Mouse (Mus musculus) lung, adult 2 months (tissue): Measurements from ENCODE around the gene F13b.

Experiments used
- CTCF ChIP-seq: fragments of 200-500 bp; IDR thresholded peaks from 2 replicates; pipeline ENCODE4 v1.5.1; 2011; ENCODE audit warnings: mild to moderate bottlenecking, low read length, control low read depth; ENCODE audit not compliant: insufficient read depth
- POLR2A ChIP-seq: fragments of 200-500 bp; IDR thresholded peaks from 2 replicates; pipeline ENCODE4 v1.6.1; 2011; ENCODE audit warnings: low read depth, mild to moderate bottlenecking, control low read depth, low read length, borderline replicate concordance; ENCODE audit errors: extremely low read depth

DNA sequence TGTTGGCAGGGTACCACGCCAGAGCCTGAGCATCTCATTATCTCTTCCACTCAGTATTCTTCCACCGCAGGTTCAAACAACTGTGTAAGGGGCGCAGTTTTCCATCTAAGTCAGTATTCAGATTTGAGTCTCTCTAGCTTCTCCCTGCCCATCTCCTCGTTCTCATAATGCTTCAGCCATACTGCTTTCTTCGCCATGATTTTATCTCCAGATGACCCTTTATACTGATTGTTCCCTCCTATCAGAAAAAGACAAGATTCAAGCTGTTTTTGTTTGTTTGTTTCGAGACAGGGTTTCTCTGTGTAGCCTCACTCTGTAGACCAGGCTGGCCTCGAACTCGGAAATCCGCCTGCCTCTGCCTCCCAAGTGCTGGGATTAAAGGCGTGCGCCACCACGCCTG, 13.1 kb downstream of the F13b start:
- TF ChIP-seq CTCF (no peak), POLR2A (no peak)
